Mouse (Mus musculus) embryo, embryonic 10.5 days (tissue): ENCODE results near the gene Bcl2l15.

Source experiments
- DNase-seq: peaks from one replicate; pipeline ENCODE4 v3.0.0-alpha.2; 2015; ENCODE audit warnings: low spot score

Bcl2l15 gene

DNA sequence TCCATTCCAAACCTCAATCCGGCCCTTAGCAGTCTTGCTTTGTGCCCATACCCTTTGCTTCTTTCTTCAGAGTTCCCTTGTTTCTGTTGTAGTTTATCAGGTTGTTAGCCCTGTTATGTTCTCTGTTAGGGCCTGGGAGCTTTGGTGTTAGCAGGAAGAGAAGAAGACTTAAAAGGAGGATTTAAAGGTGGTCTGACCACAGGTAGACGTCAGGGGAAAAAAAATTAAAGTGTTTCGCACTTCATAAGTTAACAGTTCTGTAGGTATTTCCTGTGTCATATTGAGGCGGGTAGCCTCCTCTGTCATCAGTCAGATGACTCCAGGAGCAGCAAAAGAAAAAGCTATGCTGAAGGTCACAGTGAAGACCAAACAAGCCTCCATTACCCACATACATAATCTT, 35.6 kb downstream of the Bcl2l15 start:
- DNase-seq = no peak

GRCm38 (mm10) chr3:103872663-103873098, 40.3 kb downstream of the Bcl2l15 start:
- no peak for DNase-seq

GRCm38 (mm10) chr3:103874329-103874728, 41.9 kb downstream of the Bcl2l15 start:
- DNase-seq = no peak

GRCm38 (mm10) chr3:103885946-103886345, 53.5 kb downstream of the Bcl2l15 start:
- no peak for DNase-seq

- DNase-seq = peak; percentile 77
These were observed 55.2 kb downstream of the Bcl2l15 start for GRCm38 (mm10) chr3:103887581-103887980.

- no peak for DNase-seq
These were observed 61.0 kb downstream of the Bcl2l15 start for GRCm38 (mm10) chr3:103893374-103893773.
